Mouse (Mus musculus) hindbrain, embryonic 16.5 days (tissue): ENCODE results near the gene Erich2. TPM values are rescaled to one million over a fixed set of nuclear protein-coding genes. Genes with fewer than 3 reads are reported as not detected.

Experiments
- ATAC-seq: fragments of 200-750 bp; cut with Nextera tagmentation; 2 replicates; pipeline ENCODE4 v1.8.0; 2017; ENCODE audit warnings: moderate TSS enrichment, moderate library complexity
- H3K27ac ChIP-seq: fragments of 300-500 bp; sonication (generic); 2 replicates; pipeline ENCODE4 v1.5.1; 2014; ENCODE audit warnings: low read depth, mild to moderate bottlenecking, control low read depth, low read length, moderate library complexity
- H3K27me3 ChIP-seq: fragments of 300-500 bp; sonication (generic); replicated peaks from 2 replicates; pipeline ENCODE4 v1.6.1; 2014; ENCODE audit warnings: low read length; ENCODE audit not compliant: control insufficient read depth, insufficient read depth
- H3K36me3 ChIP-seq: fragments of 300-500 bp; sonication (generic); 2 replicates; pipeline ENCODE4 v1.6.1; 2014; ENCODE audit warnings: mild to moderate bottlenecking, low read length, moderate library complexity, mixed read lengths; ENCODE audit not compliant: control insufficient read depth, insufficient read depth
- H3K4me1 ChIP-seq: fragments of 300-500 bp; sonication (generic); 2 replicates; pipeline ENCODE4 v1.6.1; 2014; ENCODE audit warnings: low read depth, low read length; ENCODE audit not compliant: control insufficient read depth, insufficient read depth
- H3K4me2 ChIP-seq: fragments of 300-500 bp; sonication (generic); 2 replicates; pipeline ENCODE4 v1.6.1; 2014; ENCODE audit warnings: mild to moderate bottlenecking, low read length, control low read depth, moderate library complexity
- H3K4me3 ChIP-seq: fragments of 300-500 bp; sonication (generic); 2 replicates; pipeline ENCODE4 v1.5.1; 2014; ENCODE audit warnings: mild to moderate bottlenecking, low read length, control low read depth, moderate library complexity
- H3K9ac ChIP-seq: fragments of 300-500 bp; sonication (generic); 2 replicates; pipeline ENCODE4 v1.6.1; 2014; ENCODE audit warnings: low read depth, mild to moderate bottlenecking, control low read depth, low read length, moderate library complexity
- H3K9me3 ChIP-seq: fragments of 300-500 bp; sonication (generic); 2 replicates; pipeline ENCODE4 v1.6.1; 2014; ENCODE audit warnings: mild to moderate bottlenecking, low read length, moderate library complexity; ENCODE audit not compliant: control insufficient read depth
- WGBS: fragments of 180-500 bp; shearing (Covaris S2); extraction: QIAGEN DNeasy Blood & Tissue Kit; methylation state at CpG from one replicate; pipeline ENCODE4 v1.1.7; 2014; 5-methylcytosine and 5-hydroxymethylcytosine counted together
- polyA plus RNA-seq: library from polyadenylated mRNA; unstranded; fragments of >200 nt; fragmentation: Nextera tagmentation; extraction: Ambion mirVana; gene quantifications from 2 replicates; pipeline ENCODE4 v1.2.1, GENCODE M21; 2015

The Erich2 gene
- polyA plus RNA-seq, 1 experiment from 2014 or later, result 3.1 TPM

DNA sequence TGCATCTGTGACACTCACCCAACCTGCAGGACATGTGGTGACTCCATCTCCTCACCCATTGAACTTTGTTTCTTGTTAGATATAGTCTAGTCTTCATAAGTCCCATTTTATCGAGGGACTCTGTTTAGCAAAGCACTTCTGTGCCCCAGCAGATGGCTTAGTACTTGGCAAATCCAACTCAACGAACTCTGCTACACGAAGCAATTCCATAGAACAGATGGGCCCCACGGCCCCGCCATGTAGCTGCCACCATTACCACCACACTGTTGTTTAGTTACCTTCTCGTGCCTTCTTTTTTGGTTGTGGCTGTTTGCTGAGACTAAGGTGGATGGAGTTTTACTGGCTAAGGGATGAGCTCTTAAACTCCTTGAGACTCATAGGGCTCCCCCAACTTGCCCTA, 79.6 kb downstream of the Erich2 start:
- Histone ChIP-seq H3K9ac (no peak overlapping the region), H3K36me3 (no peaks in the 10 kb centered on the region), H3K4me1 (no peaks in the 10 kb centered on the region; the same call in 1 of the 2 replicates), H3K9me3 (no peaks in the 10 kb centered on the region), H3K27ac (no peak overlapping the region), H3K27me3 (no peaks in the 10 kb centered on the region), H3K4me3 (no peak overlapping the region), H3K4me2 (no peak overlapping the region)
- WGBS, result 91% methylated on average over 6 of the region's 6 CpGs
- ATAC-seq, result no peak

Other genes starting within 250 kb of the Erich2 start
- gene Sp5, start 33.9 kb upstream of the Erich2 start, polyA plus RNA-seq, result 7.1 and 9.2 TPM in 2 replicates
- 125 and 131 TPM in 2 replicates for gene Gad1, start 44.3 kb downstream of the Erich2 start, polyA plus RNA-seq
- gene Gorasp2, start 152.8 kb downstream of the Erich2 start, polyA plus RNA-seq, result 141 and 150 TPM in 2 replicates
- 3.3 TPM in 2 replicates for gene Gm26558, start 153.3 kb downstream of the Erich2 start, polyA plus RNA-seq